Mouse (Mus musculus): ENCODE data around the gene Rint1.
A peak's percentile ranks its signal among the peaks of the same experiment; 100 is the strongest.

The Rint1 gene

GRCm38 (mm10) chr5:23787536-23788389 is at the start of gene Rint1:
Gene Rint1 (plus strand): TSS chr5:23787711.
- peak; percentile 99 for DNase-seq (ENCODE audit: low spot score)

DNA sequence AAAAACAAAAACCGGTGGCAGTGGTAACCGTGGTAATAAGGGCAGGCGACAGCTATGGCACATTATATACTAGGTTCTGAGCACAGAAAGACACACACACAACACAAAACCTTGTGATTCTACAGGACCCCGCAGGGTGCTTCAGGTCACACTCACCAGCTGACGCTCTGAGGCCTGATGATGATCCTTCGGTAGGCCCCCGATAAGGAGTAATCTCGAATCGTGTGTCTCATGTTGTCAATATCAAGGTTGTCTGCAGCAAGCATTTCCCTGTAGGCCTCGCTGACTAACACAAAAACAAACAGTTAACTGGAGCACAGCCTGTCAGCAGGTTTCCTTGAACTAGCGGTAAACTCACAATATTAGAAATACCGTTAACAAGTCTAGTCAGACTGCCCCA is 44.2 kb upstream of the Rint1 start:
- no peak for DNase-seq (ENCODE audit: low spot score)

DNA sequence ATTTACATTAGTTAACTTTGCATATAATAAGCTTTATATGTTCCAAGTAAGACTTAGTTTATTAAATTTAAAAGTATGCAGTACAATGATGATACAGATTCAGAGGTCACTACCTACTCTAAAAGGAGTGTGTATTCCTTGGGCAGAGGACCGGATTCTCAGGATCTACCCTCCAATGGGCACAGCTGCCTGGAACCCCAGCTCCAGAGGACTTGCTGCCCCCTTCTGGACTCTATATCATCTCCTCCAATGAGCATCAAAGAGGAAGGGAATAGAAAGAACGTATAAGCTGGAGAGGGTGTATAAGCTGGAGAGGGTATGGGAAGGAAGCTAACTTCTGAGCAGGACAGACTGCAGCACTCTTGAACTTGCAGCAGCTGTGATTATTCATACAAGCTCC is 37.6 kb upstream of the Rint1 start:
- no peak for DNase-seq (ENCODE audit: low spot score)

- no peak for DNase-seq (ENCODE audit: low spot score)
Measured at GRCm38 (mm10) chr5:23755591-23755990, 31.9 kb upstream of the Rint1 start.

- no peak for DNase-seq (ENCODE audit: low spot score)
Measured at GRCm38 (mm10) chr5:23756368-23756767, 31.1 kb upstream of the Rint1 start.

DNA sequence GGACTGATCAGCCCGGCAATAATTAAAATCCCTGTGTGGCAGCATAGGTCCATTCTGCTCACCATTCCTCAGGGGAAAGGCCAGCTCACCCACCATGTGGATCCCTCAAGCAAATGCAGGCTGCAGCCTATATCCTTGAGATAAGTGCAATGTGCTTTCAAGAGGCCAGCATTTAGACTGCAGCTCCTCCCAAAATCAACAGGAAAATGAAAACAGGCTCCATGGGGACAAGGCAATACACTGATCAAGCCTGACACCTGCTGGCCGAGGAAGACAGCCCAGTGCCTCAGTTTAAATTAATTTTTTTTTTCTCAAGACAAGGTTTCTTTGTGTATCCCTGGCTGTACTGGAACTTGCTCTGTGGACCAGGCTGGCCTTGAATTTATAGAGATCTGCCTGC is 28.9 kb upstream of the Rint1 start:
- peak; percentile 76 for DNase-seq (ENCODE audit: low spot score)

DNA sequence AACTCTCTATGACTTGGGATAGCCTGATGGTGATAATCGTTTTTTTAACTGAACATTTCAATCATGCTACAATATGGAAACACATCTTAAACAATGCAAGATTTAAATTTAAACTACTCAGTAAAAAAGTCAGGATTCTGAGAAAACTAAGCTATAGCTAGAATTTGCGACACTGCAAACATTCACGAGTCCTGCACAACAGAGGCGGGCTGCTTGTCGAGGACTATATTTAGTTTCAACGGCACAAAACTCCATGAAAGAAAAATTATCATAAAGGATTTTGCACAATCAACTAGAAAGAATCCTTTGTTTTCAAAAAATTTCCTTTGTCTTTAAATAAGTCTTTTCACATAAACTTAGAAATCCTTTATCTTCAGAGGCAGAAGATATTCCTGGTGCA is 25.0 kb upstream of the Rint1 start:
- no peak for DNase-seq (ENCODE audit: low spot score)

- DNase-seq (ENCODE audit: low spot score) = no peak
Measured at GRCm38 (mm10) chr5:23764557-23764956, 23.0 kb upstream of the Rint1 start.

GRCm38 (mm10) chr5:23771105-23771504 is 16.4 kb upstream of the Rint1 start:
- no peak for DNase-seq (ENCODE audit: low spot score)

DNA sequence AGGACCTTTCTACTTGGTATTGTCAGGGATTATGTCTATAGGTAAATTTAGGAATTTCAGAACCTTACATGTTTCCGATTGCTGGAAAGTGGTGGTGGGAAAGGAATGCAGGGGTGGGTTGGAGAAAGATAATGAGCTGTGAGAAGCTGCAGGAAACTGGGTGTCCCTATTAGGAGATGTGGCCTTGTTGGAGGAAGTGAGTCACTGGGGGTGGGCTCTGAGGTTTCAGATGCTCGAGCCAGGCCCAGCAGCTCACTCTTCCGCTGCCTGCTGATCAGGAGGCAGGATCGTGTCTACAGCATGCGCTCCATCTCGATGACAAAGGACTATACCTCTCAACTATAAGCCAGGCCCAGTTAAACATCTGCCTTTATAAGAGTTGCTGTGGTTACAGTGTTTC is 13.3 kb upstream of the Rint1 start:
- DNase-seq (ENCODE audit: low spot score) = no peak

DNA sequence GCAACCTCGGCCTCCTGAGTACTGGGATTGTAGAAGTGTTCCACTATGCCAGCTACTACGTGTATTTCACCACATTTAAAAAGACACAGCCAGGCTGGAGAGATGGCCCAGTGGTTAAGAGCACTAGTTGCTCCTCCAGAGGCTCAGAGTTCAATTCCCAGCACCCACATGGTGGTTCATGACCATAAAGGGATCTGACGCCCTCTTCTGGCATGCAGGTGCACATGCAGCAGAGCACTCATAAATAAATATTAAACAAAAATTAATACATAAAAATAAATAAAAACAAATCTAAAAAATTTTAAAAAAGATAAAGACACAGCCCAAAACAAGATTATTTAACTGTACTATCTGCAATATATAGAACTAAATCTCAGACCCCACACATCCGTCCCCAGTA is 7.0 kb upstream of the Rint1 start:
- DNase-seq (ENCODE audit: low spot score) = no peak

DNA sequence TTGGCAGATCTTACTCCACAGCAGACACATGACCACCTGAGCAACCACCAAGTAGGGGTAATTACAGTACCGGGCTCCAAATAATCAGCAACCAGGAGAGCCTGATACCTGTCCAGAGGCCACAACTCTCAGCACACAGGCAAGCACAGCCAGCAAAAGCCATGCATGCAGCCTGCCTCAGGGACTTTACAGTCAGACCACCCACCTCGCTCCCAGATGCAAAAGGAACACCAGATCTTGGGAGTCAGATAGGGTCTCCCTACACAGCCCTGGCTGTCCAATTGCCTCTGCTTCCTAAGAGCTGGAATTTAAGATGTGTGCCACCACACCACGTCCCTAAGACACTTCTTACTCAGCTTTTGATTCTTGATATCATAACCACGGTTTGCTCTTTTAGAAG is 6.3 kb upstream of the Rint1 start:
- DNase-seq (ENCODE audit: low spot score) = no peak

- peak; percentile 48 for DNase-seq (ENCODE audit: low spot score)
Measured at GRCm38 (mm10) chr5:23782051-23782810, 5.3 kb upstream of the Rint1 start.

DNA sequence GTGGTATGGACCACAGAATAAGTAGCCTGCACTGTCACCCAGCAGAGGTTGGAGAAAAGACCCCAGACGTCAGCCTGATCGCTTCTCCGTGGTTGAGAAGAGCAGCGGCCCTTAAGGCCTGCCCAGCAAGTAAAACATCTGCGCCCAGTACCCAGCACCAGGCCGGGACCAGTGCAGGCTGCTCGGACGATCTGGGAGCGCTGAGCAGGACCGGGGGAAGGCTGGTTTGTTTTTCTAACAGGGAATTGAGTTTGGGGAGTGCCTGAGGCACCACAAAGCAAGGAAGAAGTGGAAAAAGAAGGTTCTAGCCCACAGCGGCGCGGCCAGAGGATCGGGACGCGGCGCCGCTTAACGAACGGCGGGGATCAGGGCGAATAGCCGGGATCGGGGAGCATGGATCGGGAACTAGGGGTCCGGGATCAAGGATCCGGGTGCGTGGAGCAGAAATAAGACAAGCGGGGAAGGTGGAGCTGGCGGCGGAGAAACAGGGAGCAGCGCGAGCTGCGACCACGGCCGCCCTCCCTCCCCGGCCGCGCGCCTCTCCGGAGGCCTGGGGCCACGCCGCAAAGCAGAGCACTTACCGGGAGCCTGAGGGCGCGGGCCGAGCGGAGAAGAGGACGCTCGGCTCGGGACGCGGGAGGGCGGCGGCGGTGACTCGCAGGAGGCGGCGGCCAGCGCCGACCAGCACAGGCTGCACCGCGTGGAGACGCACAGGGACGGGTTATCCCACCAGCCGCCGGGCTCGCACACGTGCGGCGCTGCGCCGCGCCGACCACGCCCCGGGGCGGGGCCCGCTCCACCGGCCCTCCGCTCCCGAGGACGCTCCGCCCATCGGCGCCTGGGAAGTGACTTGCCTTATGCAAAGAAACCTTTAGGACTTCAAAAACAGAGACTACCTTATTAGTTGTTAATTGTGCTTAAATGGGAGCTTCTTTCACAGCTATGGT is 4.3 kb upstream of the Rint1 start, which contains the start of gene Pus7:
TSS of gene Pus7 (minus strand) at position 781 of the 947 bp plus-strand sequence.
- peak; percentile 93 for DNase-seq (ENCODE audit: low spot score)

DNA sequence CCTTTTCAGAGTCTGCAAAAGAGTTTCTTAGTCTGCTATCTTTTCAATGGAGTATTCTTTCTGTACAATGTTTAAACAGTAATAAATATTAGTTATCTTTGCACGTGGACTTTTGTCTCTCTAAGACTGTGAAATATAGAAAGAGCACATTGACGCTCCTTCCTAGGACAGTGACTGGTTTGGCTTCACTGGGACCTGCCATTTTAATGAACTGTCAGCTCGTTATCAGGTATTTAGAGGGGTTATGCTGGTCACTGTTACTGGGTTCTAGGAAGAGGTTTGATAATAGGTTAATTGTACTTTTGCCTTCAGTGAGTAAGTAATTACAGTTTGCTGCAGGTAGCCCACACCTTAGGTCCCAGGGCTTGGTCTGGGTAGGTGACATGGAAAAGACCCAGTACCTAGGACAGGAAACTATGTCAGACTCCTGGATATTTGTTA is 899 bp downstream of the Rint1 start:
- DNase-seq (ENCODE audit: low spot score) = no peak

DNA sequence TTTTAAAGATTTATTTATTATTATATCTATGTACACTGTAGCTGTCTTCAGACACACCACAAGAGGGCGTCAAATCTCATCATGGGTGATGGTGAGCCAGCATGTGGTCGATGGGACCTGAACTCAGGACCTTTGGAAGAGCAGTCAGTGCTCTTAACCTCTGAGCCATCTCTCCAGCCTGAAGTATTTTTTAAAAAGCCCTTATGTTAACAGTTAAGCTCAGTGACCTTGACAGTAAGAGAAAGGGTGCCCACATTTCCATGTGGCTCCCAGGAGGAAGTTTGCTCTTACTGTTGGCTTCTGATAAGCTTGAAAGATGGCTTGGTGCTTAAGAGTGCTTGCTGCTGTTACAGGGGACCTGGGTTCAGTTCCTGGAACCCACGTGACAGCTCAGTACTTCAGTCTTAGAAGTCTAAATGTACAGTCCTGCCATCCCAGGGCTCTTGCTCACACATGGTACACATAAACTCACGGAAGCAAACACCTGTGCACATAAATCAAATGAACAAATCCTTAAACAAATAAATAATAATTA is 1.6 kb downstream of the Rint1 start:
- DNase-seq (ENCODE audit: low spot score) = no peak

GRCm38 (mm10) chr5:23792726-23793125 is 5.2 kb downstream of the Rint1 start:
- DNase-seq (ENCODE audit: low spot score) = no peak

DNA sequence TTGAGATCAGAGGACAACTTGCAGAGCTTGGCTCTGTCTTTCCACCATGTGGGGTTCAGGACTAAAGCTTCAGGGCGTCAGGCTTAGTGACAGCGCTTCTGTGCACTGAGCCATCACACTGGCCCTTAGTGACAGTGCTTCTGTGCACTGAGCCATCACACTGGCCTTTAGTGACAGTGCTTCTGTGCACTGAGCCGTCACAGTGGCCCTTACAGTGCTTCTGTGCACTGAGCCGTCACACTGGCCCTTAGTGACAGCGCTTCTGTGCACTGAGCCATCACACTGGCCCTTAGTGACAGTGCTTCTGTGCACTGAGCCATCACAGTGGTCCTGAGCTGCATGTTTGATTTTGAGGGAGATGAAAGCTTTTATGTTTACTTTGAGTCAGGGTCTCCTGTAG is 27.3 kb downstream of the Rint1 start:
- no peak for DNase-seq (ENCODE audit: low spot score)

DNA sequence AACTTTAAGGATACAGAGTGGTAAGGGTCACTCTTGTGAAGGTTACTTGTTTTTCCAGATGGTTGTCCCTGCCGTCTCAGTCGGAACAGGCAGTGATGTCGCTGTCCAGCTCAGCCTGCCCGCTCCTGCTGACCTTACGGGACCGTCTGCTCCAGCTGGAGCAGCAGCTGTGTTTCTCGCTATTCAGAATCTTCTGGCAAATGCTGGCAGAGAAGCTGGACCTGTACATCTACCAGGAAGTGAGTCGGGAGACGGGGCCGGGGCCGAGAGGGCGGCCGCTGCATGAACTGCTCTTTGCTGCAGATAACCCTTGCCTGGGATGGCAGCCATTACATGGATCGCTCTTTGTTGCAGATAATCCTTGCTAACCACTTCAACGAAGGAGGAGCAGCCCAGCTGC is 29.2 kb downstream of the Rint1 start:
- no peak for DNase-seq (ENCODE audit: low spot score)

DNA sequence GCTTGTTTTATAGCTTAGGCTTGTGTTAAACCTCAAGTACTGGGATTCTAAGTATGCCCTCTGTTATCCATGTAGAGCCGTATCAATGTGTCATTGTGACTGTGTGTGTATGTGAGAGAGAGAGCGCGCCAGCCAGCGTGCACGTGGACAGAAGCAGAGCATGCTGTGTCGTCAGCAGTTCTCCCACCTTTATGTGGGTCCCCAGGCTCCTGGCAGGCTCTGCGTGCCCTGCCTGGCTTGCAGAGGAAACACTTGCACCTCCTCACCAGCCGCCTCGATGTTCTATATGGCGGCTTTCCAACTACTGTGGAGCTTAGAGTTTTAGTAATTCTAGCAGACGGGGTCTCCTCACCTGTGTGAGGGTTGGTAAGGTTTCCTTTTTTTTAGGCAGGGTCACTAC is 34.8 kb downstream of the Rint1 start:
- no peak for DNase-seq (ENCODE audit: low spot score)

GRCm38 (mm10) chr5:23824171-23824733 is 36.7 kb downstream of the Rint1 start:
- no peak for DNase-seq (ENCODE audit: low spot score)

Data from testis, postnatal 10 days (tissue).